Mouse (Mus musculus) midbrain, embryonic 15.5 days (tissue): ENCODE measurements around the gene Kif17. TPM values are rescaled to one million over a fixed set of nuclear protein-coding genes. Genes with fewer than 3 reads are reported as not detected.
A peak's percentile ranks its signal among the peaks of the same experiment; 100 is the strongest.

ENCODE experiments used
- ATAC-seq: fragments of 200-750 bp; cut with Nextera tagmentation; replicated peaks from 2 replicates; pipeline ENCODE4 v1.8.0; 2017; ENCODE audit warnings: moderate TSS enrichment
- H3K27ac ChIP-seq: fragments of 300-500 bp; sonication (generic); 2 replicates; pipeline ENCODE4 v1.5.1; 2015; ENCODE audit warnings: mild to moderate bottlenecking, inconsistent platforms
- H3K27me3 ChIP-seq: fragments of 300-500 bp; sonication (generic); replicated peaks from 2 replicates; pipeline ENCODE4 v1.6.1; 2015; ENCODE audit warnings: inconsistent platforms
- H3K36me3 ChIP-seq: fragments of 300-500 bp; sonication (generic); replicated peaks from 2 replicates; pipeline ENCODE4 v1.6.1; 2015; ENCODE audit warnings: inconsistent platforms
- H3K4me1 ChIP-seq: fragments of 300-500 bp; sonication (generic); 2 replicates; pipeline ENCODE4 v1.6.1; 2015; ENCODE audit warnings: inconsistent platforms
- H3K4me2 ChIP-seq: fragments of 300-500 bp; sonication (generic); 2 replicates; pipeline ENCODE4 v1.6.1; 2015; ENCODE audit warnings: inconsistent platforms, mild to moderate bottlenecking, moderate library complexity
- H3K4me3 ChIP-seq: fragments of 300-500 bp; sonication (generic); 2 replicates; pipeline ENCODE4 v1.5.1; 2015; ENCODE audit warnings: mild to moderate bottlenecking, inconsistent platforms
- H3K9ac ChIP-seq: fragments of 300-500 bp; sonication (generic); 2 replicates; pipeline ENCODE4 v1.6.1; 2015; ENCODE audit warnings: mild to moderate bottlenecking, inconsistent platforms
- H3K9me3 ChIP-seq: fragments of 300-500 bp; sonication (generic); 2 replicates; pipeline ENCODE4 v1.6.1; 2016; ENCODE audit warnings: inconsistent platforms
- WGBS: fragments of 180-500 bp; shearing (Covaris S2); methylation state at CpG from one replicate; pipeline ENCODE4 v1.1.7; 2015; ENCODE audit warnings: mixed read lengths; 5-methylcytosine and 5-hydroxymethylcytosine counted together
- polyA plus RNA-seq: library from polyadenylated mRNA; unstranded; fragments of >200 nt; fragmentation: Nextera tagmentation; extraction: Ambion mirVana; gene quantifications from 2 replicates; pipeline ENCODE4 v1.2.1, GENCODE M21; 2015

Kif17 gene
- polyA plus RNA-seq, 1 experiment from 2014 or later: 3.8 TPM

- Histone ChIP-seq H3K27ac (no peak overlapping the region), H3K4me3 (no peak overlapping the region), H3K27me3 (no peaks in the 10 kb centered on the region), H3K9me3 (no peaks in the 10 kb centered on the region), H3K4me2 (no peak overlapping the region), H3K9ac (no peak overlapping the region), H3K36me3 (no peaks in the 10 kb centered on the region), H3K4me1 (peaks cover 9% of the 10 kb centered on the region; the same call in 1 of the 2 replicates)
- WGBS: 70% methylated on average over 14 of the region's 14 CpGs
- no peak for ATAC-seq
These were observed 22.1 kb downstream of the Kif17 start for GRCm38 (mm10) chr4:138272011-138272997.

- Histone ChIP-seq H3K9ac (no peak overlapping the region), H3K36me3 (no peaks in the 10 kb centered on the region), H3K9me3 (no peaks in the 10 kb centered on the region), H3K27me3 (no peaks in the 10 kb centered on the region), H3K4me2 (no peak overlapping the region), H3K27ac (no peak overlapping the region), H3K4me1 (no peaks in the 10 kb centered on the region), H3K4me3 (no peak overlapping the region)
- 75% methylated on average over 7 of the region's 7 CpGs for WGBS
- ATAC-seq: no peak
These were observed 28.1 kb downstream of the Kif17 start for GRCm38 (mm10) chr4:138278346-138278745.

- H3K27ac ChIP-seq: no peak overlapping the region
- H3K4me3 ChIP-seq: no peak overlapping the region
- H3K9me3 ChIP-seq: no peaks in the 10 kb centered on the region
- 23% methylated on average over 4 of the region's 4 CpGs for WGBS
- H3K9ac ChIP-seq: no peak overlapping the region
- no peaks in the 10 kb centered on the region for H3K4me1 ChIP-seq
- H3K4me2 ChIP-seq: no peak overlapping the region
- no peaks in the 10 kb centered on the region for H3K36me3 ChIP-seq
- H3K27me3 ChIP-seq: no peaks in the 10 kb centered on the region
- no peak for ATAC-seq
These were observed 32.6 kb downstream of the Kif17 start for GRCm38 (mm10) chr4:138282834-138283233.

- no peak for ATAC-seq
- 88% methylated on average over 12 of the region's 12 CpGs for WGBS
These were observed 36.2 kb downstream of the Kif17 start for GRCm38 (mm10) chr4:138286411-138286810.

GRCm38 (mm10) chr4:138288691-138289090 is 38.5 kb downstream of the Kif17 start:
- ATAC-seq: no peak
- H3K4me2 ChIP-seq: no peak overlapping the region
- peaks cover 5% of the 10 kb centered on the region; the same call in 1 of the 2 replicates for H3K4me1 ChIP-seq
- H3K9ac ChIP-seq: no peak overlapping the region
- H3K27me3 ChIP-seq: no peaks in the 10 kb centered on the region
- no peaks in the 10 kb centered on the region for H3K9me3 ChIP-seq
- no peaks in the 10 kb centered on the region for H3K36me3 ChIP-seq
- no peak overlapping the region for H3K4me3 ChIP-seq
- H3K27ac ChIP-seq: no peak overlapping the region
- WGBS: 82% methylated on average over 7 of the region's 7 CpGs

More at GRCm38 (mm10) chr4:138286411-138286810, 36.2 kb downstream of the Kif17 start:
- H3K27me3 ChIP-seq: no peaks in the 10 kb centered on the region
- H3K9me3 ChIP-seq: no peaks in the 10 kb centered on the region
- H3K4me3 ChIP-seq: no peak overlapping the region
- H3K9ac ChIP-seq: no peak overlapping the region
- H3K27ac ChIP-seq: no peak overlapping the region
- H3K36me3 ChIP-seq: no peaks in the 10 kb centered on the region
- no peaks in the 10 kb centered on the region for H3K4me1 ChIP-seq
- H3K4me2 ChIP-seq: no peak overlapping the region

GRCm38 (mm10) chr4:138292028-138292427 is 41.8 kb downstream of the Kif17 start:
- H3K4me3 ChIP-seq: no peak overlapping the region
- ATAC-seq: no peak
- peaks cover 5% of the 10 kb centered on the region; the same call in 1 of the 2 replicates for H3K4me1 ChIP-seq
- H3K36me3 ChIP-seq: no peaks in the 10 kb centered on the region
- no peak overlapping the region for H3K9ac ChIP-seq
- H3K27me3 ChIP-seq: no peaks in the 10 kb centered on the region
- no peaks in the 10 kb centered on the region for H3K9me3 ChIP-seq
- no peak overlapping the region for H3K4me2 ChIP-seq
- 89% methylated on average over 13 of the region's 13 CpGs for WGBS
- no peak overlapping the region for H3K27ac ChIP-seq

GRCm38 (mm10) chr4:138293261-138293948 is 43.2 kb downstream of the Kif17 start:
- H3K9ac ChIP-seq: no peak overlapping the region
- 69% methylated on average over 18 of the region's 18 CpGs for WGBS
- no peaks in the 10 kb centered on the region for H3K36me3 ChIP-seq
- H3K4me2 ChIP-seq: 0 out of 2 replicates have a peak overlapping the region, but pooled peaks have one; percentile 15
- no peaks in the 10 kb centered on the region for H3K9me3 ChIP-seq
- peaks cover 5% of the 10 kb centered on the region; the same call in 1 of the 2 replicates for H3K4me1 ChIP-seq
- H3K27ac ChIP-seq: peak overlapping the region; percentile 84
- no peak overlapping the region for H3K4me3 ChIP-seq
- H3K27me3 ChIP-seq: no peaks in the 10 kb centered on the region
- peak; percentile 83 for ATAC-seq

GRCm38 (mm10) chr4:138293949-138294550 is 43.8 kb downstream of the Kif17 start:
- Histone ChIP-seq H3K4me1 (peaks cover 5% of the 10 kb centered on the region; the same call in 1 of the 2 replicates), H3K9me3 (no peaks in the 10 kb centered on the region), H3K27ac (peak overlapping the region; percentile 84), H3K36me3 (no peaks in the 10 kb centered on the region), H3K9ac (no peak overlapping the region), H3K27me3 (no peaks in the 10 kb centered on the region), H3K4me2 (0 out of 2 replicates have a peak overlapping the region, but pooled peaks have one; percentile 15), H3K4me3 (no peak overlapping the region)
- peak; percentile 66; the same call in 1 of the 2 replicates for ATAC-seq
- WGBS: 70% methylated on average over 10 of the region's 14 CpGs

- no peak for ATAC-seq
- H3K27me3 ChIP-seq: no peaks in the 10 kb centered on the region
- no peak overlapping the region for H3K4me3 ChIP-seq
- peaks cover 21% of the 10 kb centered on the region for H3K4me1 ChIP-seq
- no peak overlapping the region for H3K9ac ChIP-seq
- H3K27ac ChIP-seq: no peak overlapping the region
- H3K36me3 ChIP-seq: no peaks in the 10 kb centered on the region
- H3K4me2 ChIP-seq: no peak overlapping the region
- 84% methylated on average over 10 of the region's 10 CpGs for WGBS
- H3K9me3 ChIP-seq: no peaks in the 10 kb centered on the region
These were observed 51.1 kb downstream of the Kif17 start for GRCm38 (mm10) chr4:138301271-138301780.

- Histone ChIP-seq H3K4me1 (peaks cover 33% of the 10 kb centered on the region), H3K27ac (no peak overlapping the region), H3K27me3 (no peaks in the 10 kb centered on the region), H3K4me3 (no peak overlapping the region), H3K9ac (no peak overlapping the region), H3K36me3 (no peaks in the 10 kb centered on the region), H3K9me3 (no peaks in the 10 kb centered on the region), H3K4me2 (no peak overlapping the region)
- ATAC-seq: no peak
- 100% methylated on average over 3 of the region's 3 CpGs for WGBS
These were observed 52.8 kb downstream of the Kif17 start for GRCm38 (mm10) chr4:138303011-138303410.

GRCm38 (mm10) chr4:138303742-138304141 is 53.5 kb downstream of the Kif17 start:
- H3K27ac ChIP-seq: peak overlapping the region; percentile 78
- WGBS: 13% methylated on average over 18 of the region's 18 CpGs

More at GRCm38 (mm10) chr4:138303742-138304141, 53.5 kb downstream of the Kif17 start:
- H3K9me3 ChIP-seq: no peaks in the 10 kb centered on the region
- H3K4me2 ChIP-seq: peak overlapping the region; percentile 91
- peak overlapping the region; percentile 99 for H3K4me3 ChIP-seq
- H3K36me3 ChIP-seq: no peaks in the 10 kb centered on the region
- ATAC-seq: no peak
- peaks cover 33% of the 10 kb centered on the region for H3K4me1 ChIP-seq
- H3K9ac ChIP-seq: peak overlapping the region; percentile 59
- H3K27me3 ChIP-seq: no peaks in the 10 kb centered on the region
